Mouse (Mus musculus) bone marrow macrophage, adult 2 months (primary cell): ENCODE measurements around the gene Zdhhc14. TPM values are rescaled to one million over a fixed set of nuclear protein-coding genes. Genes with fewer than 3 reads are reported as not detected.

Source experiments
- H3K27ac ChIP-seq: 2 replicates; pipeline ENCODE4 v1.5.1; 2012; ENCODE audit warnings: low read depth, low read length; ENCODE audit not compliant: insufficient read depth
- H3K4me1 ChIP-seq: 2 replicates; pipeline ENCODE4 v1.6.1; 2012; ENCODE audit warnings: low read length; ENCODE audit not compliant: control insufficient read depth, insufficient read depth
- H3K4me3 ChIP-seq: 2 replicates; pipeline ENCODE4 v1.5.1; 2012; ENCODE audit warnings: mild to moderate bottlenecking, low read length, moderate library complexity; ENCODE audit not compliant: insufficient read depth
- CTCF ChIP-seq: IDR thresholded peaks from 2 replicates; pipeline ENCODE4 v1.5.1; 2012; ENCODE audit warnings: low read depth, mild to moderate bottlenecking, low read length, moderate library complexity
- POLR2A ChIP-seq: IDR thresholded peaks from 2 replicates; pipeline ENCODE4 v1.6.1; 2012; ENCODE audit warnings: mild to moderate bottlenecking, low read depth, low read length, borderline replicate concordance
- polyA plus RNA-seq: library from polyadenylated mRNA; stranded (reverse); fragments of >200 nt; gene quantifications from 2 replicates; pipeline ENCODE4 v1.2.4, GENCODE M21; 2012; ENCODE audit not compliant: missing spikeins, insufficient read depth, insufficient read length

Gene Zdhhc14
- polyA plus RNA-seq, 1 experiment: 47.0 TPM

DNA sequence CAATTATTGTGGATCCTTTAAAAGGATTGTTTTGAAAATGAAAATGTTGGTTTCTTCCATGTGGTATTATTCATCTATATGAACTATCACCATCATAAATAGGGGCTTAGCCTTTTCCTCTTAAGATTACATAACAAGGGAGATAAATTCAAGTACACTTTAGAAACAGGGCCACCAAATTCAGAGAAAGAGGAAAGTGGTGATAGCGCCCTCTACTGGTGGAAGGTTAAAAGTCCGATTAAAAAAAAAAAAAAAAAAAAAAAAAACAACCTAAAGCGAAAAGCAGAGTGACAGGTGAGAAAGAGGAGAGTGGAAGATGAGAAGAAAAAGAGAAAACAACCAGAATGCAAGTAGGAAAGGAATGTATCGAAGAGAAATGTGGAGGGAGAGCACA is 256.1 kb downstream of the Zdhhc14 start:
- TF ChIP-seq POLR2A (no peak), CTCF (no peak)
- peaks cover 10% of the 10 kb centered on the region for H3K4me1 ChIP-seq

DNA sequence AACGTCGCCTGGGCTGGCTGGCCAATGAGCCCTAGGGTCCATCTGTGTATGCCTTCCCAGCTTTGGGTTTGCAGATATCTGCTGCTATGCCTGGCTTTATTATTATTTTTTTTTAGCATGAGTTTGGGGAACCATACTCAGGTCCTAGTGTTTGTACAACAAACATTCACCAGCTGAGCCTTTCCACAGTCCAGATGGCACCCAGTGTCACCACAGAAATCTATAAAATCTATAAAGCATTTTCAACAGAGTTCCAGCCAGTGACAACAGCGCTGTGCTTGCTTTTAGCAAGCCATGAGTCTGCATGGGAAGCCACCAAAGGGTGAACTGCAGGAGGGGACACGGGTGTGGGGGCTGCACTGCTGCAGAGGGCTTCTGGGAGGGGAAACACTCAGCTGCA is 257.9 kb downstream of the Zdhhc14 start:
- Histone ChIP-seq H3K27ac (no peak overlapping the region), H3K4me1 (peaks cover 10% of the 10 kb centered on the region)
- no peak for TF ChIP-seq POLR2A
- no peak for TF ChIP-seq CTCF

More for the DNA sequence above, 256.1 kb downstream of the Zdhhc14 start:
- no peak overlapping the region for H3K27ac ChIP-seq
- no peak overlapping the region for H3K4me3 ChIP-seq

DNA sequence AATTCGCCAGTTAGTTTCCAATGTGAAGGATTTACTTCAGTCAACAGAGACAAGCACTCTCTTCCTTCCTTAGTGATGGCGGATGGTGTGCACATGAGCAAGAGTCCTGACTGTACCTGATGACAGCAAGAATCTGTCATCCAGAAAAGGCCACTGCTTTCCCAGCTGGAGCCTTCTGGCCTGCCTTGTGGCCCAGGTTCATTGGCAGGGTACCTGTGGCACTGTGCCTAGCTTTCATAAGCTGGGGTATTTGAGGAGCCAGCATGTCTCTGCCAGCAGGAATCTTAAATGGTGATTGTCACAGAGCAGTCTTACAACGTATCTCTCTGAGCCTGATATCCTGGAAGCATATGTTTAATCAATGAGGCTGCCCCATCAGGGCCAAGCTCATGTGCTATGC is 258.7 kb downstream of the Zdhhc14 start:
- no peak overlapping the region for H3K27ac ChIP-seq
- no peak for TF ChIP-seq CTCF
- TF ChIP-seq POLR2A: no peak

More for the DNA sequence above, 257.9 kb downstream of the Zdhhc14 start:
- H3K4me3 ChIP-seq: no peak overlapping the region

DNA sequence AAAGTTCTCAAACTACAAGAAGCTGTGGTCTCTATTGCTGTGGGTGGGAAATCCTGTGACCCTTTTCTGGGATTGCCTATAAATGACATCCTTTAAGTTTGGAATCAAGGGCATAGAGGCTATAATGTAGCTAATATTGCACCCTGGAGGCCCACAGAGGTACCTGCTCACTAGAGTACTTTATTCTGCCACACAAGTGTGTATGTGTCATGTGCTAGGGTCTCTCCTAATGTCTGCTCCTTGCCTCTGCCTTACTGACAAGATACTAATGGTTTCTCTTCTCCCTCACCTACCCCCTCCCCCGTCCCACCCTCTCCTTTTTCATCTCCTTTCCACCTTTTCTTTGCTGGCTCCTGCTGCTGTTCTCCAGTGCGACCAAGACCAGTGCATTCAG is 260.0 kb downstream of the Zdhhc14 start:
- H3K27ac ChIP-seq: no peak overlapping the region
- H3K4me1 ChIP-seq: peaks cover 10% of the 10 kb centered on the region
- H3K4me3 ChIP-seq: no peak overlapping the region
- no peak for TF ChIP-seq POLR2A
- no peak for TF ChIP-seq CTCF

More for the DNA sequence above, 258.7 kb downstream of the Zdhhc14 start:
- H3K4me3 ChIP-seq: no peak overlapping the region
- peaks cover 10% of the 10 kb centered on the region for H3K4me1 ChIP-seq

DNA sequence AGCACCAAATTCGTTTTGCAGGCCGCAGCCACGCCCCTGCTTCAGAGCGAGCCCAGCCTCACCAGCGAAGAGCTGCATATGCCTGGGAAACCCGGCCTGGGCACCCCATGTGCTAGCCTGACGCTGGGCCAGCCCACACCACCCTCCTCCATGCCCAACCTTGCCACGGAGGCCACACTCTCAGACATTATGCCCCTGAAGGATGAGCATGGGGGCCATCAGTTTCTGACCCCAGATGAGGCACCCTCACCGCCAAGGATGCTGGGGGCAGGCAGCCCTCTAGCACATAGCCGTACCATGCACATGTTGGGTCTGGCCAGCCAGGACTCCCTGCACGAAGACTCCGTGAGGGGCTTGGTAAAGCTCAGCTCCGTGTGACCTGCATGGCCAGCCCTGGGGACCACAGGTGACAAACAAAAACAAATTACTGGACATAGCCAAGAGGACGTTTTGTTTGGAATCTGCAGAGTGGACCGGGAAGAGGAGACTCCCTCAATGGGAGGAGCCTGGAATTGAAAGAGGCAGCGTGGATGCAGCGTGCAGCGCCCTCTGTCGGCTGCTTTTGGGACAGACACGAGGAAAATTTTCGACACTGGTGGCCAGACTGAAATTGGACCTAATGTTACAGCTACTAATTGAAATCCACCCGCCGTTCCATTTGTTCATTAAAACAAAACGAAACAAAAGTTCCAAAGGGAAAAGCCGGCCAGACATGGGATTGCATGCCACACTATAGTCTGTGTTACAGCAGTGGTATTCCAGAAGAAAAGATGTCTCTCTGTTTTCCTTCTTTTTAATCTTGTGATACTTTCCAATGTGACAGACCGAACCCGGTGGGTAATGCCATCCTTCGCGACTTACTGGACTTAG is 260.6 kb downstream of the Zdhhc14 start:
- no peak overlapping the region for H3K4me3 ChIP-seq
- TF ChIP-seq POLR2A (no peak), CTCF (peak; percentile 94)
- H3K4me1 ChIP-seq: peaks cover 7% of the 10 kb centered on the region
- no peak overlapping the region for H3K27ac ChIP-seq

DNA sequence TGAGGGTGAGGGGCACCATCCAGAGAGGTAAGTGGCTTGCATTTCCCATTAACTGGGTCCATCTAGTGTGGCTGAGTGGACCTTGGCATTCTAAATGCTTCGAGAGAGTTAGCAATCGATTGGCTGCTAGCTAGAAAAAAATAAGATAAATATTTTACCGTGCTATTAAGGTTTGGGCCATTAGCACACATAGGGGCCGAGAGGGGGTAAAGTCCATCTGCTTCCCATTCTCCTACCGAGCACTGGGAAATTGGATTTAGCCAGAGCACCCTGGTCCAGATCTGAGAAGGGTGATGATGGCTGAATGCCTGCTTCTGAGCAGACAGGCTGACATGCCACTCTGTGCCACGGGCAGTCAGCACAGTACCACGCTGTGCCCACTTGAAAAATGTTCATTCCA is 263.1 kb downstream of the Zdhhc14 start:
- no peak overlapping the region for H3K4me3 ChIP-seq
- peaks cover 5% of the 10 kb centered on the region for H3K4me1 ChIP-seq
- no peak overlapping the region for H3K27ac ChIP-seq
- TF ChIP-seq CTCF (no peak), POLR2A (no peak)

DNA sequence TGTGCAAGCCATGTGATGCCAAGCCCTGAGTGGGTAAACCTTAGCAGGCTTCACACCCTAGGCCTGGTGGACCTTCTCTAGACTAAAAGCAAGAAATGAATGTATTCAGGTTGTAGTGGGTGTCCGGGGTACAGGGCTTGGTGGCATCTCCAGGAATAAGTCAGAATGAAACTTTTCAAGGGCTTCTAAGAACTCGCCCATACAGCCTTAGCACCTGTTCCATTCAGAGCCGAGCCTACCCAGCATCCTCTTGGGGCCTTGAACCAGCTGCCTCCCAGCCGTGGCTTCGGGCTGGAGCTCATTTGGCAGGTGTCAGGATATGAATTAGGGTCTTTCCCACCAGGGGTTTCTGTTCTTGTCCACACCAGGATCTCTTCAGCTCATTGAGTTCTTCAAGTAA is 263.7 kb downstream of the Zdhhc14 start:
- Histone ChIP-seq H3K27ac (no peak overlapping the region), H3K4me3 (no peak overlapping the region), H3K4me1 (peaks cover 5% of the 10 kb centered on the region)
- TF ChIP-seq CTCF (no peak), POLR2A (no peak)

DNA sequence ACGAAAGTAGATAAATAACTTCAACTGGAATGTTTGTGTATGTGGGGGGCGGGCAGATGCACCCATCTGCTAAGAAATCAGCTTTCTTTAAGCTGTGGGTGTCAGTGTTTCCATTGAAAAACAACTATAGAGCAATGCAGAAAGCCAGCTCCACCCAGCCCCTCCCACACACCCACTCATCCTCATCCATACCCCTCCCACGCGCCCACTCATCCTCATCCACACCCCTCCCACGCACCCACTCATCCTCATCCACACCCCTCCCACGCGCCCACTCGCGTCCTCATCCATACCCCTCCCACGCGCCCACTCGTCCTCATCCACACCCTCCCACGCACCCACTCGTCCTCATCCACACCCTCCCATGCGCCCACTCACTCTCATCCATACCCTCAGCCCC is 264.5 kb downstream of the Zdhhc14 start:
- no peak overlapping the region for H3K27ac ChIP-seq
- TF ChIP-seq CTCF: no peak
- no peak for TF ChIP-seq POLR2A
- no peak overlapping the region for H3K4me3 ChIP-seq
- H3K4me1 ChIP-seq: peaks cover 5% of the 10 kb centered on the region

DNA sequence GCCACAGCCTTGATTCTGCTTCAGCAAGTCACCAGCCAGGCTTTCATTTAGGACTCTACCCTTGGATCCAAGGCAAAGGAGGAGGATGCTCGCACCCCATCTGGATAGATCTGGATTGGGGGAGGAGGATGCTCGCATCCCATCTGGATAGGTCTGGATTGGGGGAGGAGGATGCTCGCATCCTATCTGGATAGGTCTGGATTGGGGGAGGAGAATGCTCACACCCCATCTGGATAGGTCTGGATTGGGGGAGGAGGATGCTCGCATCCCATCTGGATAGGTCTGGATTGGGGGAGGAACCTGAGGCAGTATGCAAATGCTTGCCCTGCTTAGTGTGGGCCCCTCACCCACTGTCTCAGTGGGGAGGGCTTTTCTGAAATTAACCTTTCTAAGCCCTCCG is 271.4 kb downstream of the Zdhhc14 start:
- H3K4me1 ChIP-seq: peaks cover 30% of the 10 kb centered on the region
- no peak overlapping the region for H3K27ac ChIP-seq
- TF ChIP-seq POLR2A (no peak), CTCF (no peak)
- H3K4me3 ChIP-seq: no peak overlapping the region

DNA sequence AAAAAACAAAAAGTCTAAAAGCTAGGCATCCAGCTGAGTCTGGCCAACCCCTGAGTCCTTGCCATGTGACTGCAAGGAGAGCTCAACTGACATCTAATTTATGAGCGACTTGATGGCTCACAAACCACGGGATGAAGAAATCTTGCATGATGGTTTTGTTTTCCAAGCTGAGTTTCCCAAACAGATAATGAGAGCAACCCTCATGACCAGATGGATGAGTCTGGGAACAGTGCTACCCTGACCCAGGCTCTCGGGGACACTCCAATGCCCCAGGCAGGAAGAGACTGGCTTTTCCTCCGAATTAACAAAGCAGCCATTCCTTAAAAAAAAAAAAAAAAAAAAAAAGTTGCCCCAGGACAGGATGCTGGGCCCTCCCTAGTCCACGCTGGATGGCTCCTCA is 271.9 kb downstream of the Zdhhc14 start:
- Histone ChIP-seq H3K4me3 (no peak overlapping the region), H3K4me1 (peaks cover 35% of the 10 kb centered on the region), H3K27ac (no peak overlapping the region)
- TF ChIP-seq CTCF (no peak), POLR2A (no peak)
